Mouse (Mus musculus): ENCODE data around the gene Mcm3ap.
A peak's percentile ranks its signal among the peaks of the same experiment; 100 is the strongest.

Gene Mcm3ap

DNA sequence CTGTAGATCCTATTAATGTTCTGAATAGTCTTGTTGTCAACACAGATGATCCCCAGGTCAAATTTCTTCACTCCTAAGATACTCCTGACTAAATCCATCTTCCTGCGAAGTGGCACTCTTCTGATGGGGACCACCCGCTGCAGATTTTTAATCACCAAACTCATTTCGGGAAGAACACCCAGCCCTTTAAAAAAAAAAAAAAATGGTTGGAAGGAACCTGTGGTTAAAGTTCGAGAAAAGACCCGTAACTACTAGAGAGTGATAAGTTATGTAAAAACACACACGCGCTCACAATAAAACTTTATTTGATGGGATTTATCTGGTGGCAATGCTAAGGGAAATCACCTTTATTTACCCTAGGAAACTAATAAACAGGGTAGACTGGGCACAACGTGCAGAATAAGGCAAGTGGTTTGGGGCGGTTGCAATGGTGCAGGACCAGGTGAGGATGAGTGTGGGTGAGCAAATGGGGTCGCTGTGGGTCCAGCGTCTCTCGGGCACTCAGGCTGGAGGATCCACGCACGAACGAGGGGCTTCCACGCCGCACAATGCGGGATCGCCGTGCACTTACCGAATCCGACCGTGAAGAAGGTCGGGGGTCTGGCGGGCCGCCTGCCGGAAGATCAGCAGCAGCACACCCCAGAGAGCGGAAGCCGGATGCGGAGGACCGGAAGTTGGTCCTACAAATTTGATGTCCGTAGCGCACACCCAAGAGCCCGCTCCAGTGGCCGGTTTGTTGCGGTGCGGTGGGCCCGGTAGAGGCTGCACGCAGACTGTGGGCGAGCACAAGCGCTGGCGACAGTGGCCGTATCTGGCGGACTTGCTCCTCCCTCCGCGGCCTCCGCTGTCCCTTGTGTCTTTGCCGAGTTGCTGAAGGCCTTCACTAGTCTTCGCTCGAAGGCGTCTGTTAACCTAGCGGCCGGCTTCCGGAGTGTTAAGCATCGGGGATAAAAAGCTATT, at the start of gene Mcm3ap, which contains the start of gene Ybey:
Mcm3ap (plus strand) TSS at position 725 of the 960 bp plus-strand sequence.
Ybey (minus strand) TSS at position 912 of the 960 bp plus-strand sequence.
- DNase-seq: peak; percentile 91

DNA sequence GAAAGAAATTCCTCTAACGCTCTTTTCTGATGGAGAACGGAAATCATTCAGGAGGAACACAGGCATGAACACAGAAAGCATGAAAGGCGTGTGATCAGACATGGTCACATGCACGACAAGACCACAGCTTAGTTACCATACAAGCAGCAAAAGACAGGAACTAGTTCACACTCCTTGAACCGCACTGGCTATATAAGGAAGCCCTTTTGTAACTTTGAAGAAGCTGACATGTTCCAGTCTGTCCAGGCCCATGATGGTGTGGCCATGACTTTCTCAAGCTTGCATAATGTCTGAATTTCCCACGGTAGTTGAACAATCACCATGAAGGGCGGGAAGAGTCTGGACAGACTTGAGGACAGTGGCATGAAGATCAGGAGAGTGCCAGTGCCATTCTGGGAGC, 43.1 kb upstream of the Mcm3ap start:
- no peak for DNase-seq

DNA sequence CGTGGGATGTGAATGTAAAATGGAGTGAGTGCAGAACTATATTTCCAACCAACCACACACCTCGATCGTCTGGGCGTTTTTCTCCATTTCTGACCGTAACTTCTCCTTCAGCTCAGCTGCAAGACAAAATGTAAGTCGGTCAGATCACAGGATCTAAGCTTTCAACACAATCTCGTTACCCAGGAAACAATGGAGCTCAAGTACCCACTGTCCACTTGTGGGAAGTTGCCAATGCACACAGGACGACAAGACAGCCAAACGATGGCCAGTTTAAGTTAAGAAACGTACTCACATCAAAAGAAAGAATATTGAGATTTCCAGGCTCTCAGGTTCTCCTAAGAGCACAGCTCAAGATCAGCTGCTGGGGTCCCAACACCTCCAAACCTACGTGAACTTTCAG, 34.8 kb upstream of the Mcm3ap start:
- no peak for DNase-seq

GRCm38 (mm10) chr10:76439107-76439890, 29.4 kb upstream of the Mcm3ap start:
- DNase-seq: no peak

DNA sequence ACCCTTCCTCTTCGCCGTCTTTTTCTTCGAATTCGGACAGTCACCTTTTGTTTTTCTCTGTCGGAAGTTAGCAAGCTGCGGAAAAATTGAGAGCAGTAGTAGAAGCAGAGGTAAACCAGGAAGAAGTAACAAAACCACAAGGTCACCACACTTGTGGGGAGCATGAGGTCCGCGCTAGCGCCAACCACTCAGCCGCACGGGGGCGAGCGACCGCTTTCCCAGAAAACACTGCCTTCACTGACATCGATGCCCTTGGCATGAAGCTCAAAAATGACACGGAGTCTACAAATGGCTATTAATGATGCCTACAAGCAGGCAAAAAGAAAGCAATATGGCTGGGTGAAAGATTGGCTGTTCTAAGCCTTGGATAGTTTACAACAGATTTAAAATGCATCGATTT, 28.4 kb upstream of the Mcm3ap start, which contains the start of gene AC141477.1:
AC141477.1 (minus strand) TSS at position 164 of the 400 bp plus-strand sequence.
- no peak for DNase-seq

DNA sequence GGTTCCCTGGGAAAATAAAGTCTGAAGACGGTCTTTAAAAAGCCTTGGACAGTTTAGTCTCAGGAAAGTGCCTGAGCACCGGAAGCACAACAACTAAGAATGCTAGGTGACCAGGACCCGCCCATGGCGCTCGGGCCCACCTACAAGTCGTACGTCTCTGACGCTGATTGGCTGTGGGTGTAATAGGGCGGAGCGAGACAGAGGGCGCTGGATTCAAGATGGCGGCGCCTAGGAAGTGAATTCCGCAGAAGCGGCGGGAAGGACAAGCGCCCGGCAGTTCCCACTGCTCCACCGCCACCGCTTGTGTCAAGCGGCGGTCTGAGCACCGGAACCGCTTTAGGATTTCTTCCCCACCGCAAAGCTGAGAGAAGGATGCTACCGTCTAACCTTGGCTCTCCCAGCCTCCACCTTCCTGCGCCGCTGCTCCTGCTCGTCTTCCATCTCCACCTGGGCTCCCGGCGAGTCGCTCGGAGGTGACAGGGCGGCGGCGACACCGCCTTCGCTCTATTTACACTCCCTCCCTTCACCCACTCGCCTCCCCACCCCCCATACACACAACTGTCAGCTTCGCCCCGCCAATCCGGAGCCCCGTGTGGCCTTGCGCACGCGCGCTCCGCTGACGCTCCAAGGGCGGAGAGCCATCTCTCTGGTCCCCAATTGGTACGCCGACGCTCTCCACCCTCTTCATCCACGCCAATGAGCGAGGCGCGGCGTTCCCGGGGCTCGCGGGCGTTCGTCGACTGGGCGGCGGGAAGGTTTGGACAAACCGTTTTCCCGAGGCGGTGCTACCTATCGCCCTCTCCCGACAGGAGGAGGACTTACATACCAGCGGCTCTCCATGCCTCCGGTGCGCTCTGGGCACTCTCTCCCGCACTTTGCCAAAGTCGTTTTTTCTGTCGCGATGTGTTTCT, 26.3 kb upstream of the Mcm3ap start, which contains the start of gene Pcnt:
Pcnt (minus strand) TSS at position 609 of the 911 bp plus-strand sequence.
- DNase-seq: peak; percentile 97

DNA sequence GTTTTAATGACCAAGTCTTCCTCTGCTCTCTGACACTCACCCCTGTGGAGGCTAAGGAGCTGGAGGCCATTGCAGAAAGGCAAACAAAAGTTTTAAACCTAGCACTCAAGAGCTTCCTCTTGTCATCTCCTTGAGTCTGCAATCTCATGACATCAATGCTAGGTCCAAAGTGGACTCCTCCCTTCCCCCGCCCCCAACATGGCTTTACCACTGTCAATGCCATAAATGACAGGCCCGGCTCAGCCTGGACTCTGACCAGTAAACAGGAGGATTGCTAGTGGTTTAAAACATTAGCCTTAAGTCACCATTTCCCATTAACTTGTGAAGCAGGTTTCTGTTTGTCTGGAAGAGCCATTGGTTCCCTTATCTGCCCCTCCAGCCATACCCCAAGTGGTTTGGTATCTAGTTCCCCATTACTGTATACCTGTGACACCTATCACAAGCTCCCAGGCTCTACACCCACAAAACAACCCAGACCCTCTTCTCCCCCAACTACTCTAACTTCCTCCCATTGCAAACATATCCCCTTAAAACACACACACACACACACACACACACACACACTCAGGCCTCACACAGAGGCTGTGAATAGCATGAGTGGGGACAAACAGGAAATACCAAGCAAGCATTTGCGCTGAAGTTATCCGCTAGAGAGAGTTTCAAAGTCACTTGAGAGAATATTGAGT, 22.6 kb upstream of the Mcm3ap start:
- DNase-seq: peak; percentile 11

- no peak for DNase-seq
These were observed 21.1 kb upstream of the Mcm3ap start for GRCm38 (mm10) chr10:76447406-76448229.

GRCm38 (mm10) chr10:76448851-76449250, 19.9 kb upstream of the Mcm3ap start, which contains the start of gene 2610028H24Rik:
2610028H24Rik (plus strand) TSS chr10:76449081.
- DNase-seq: no peak

DNA sequence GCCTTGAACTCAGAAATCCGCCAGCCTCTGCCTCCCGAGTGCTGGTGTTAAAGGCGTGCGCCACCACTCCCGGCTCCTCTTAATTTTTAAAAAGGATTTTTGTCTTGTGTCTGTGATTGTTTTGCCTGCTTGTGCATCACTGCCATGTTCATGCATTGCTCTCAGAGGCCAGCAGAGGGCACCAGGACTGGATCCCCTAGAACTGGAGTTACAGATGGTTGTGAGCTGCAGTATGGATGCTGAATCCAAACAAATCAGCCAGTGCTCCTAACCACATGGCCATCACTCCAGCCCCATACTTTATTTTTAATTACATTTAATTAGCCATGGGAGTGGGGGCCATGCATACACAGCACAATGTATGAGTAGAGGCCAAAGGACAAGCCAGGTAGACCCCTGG, 13.4 kb upstream of the Mcm3ap start:
- DNase-seq: peak; percentile 64

DNA sequence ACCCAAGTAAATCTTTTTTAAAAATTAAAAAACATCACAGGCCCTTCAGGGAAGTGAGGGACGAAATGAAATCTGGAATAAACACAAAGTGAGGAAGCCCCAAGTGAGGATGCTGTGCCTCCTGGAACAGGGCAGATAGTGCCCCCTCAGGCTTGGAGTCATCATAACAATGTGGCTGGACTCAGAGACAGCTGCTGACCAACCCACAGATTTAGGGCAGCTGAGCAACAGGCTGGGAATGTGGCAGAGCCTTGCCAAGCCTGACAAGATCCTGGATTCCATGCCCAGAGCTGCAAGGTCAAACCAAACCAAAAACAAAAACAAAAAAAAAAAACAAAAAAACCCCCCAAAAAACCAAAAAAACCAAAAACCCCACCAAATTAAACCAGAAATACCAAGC, 7.5 kb upstream of the Mcm3ap start:
- no peak for DNase-seq

- DNase-seq: no peak
These were observed 6.4 kb upstream of the Mcm3ap start for GRCm38 (mm10) chr10:76462312-76462711.

DNA sequence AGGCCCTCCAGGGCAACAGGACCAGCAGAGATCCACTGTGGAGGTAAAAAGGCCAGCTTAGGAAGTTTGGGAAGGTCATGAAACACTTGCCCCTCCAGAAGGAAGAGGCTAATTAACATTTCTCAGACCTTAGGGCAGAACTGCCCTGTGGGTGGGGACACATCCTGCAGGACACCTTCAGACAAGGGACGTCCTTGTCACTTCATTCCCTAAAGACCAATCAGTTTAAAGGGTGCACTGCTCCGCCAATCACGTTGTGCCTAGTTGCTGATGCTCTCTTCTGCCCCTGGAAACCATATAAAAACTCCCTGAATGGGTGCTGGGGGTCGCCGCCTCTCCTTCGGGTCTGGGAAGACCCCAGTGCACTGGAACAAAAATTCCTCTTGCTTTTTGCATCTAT, 6.0 kb upstream of the Mcm3ap start:
- DNase-seq: no peak

- no peak for DNase-seq
These were observed 5.0 kb downstream of the Mcm3ap start for GRCm38 (mm10) chr10:76473759-76474158.

- DNase-seq: no peak
These were observed 12.1 kb downstream of the Mcm3ap start for GRCm38 (mm10) chr10:76480851-76481250.

DNA sequence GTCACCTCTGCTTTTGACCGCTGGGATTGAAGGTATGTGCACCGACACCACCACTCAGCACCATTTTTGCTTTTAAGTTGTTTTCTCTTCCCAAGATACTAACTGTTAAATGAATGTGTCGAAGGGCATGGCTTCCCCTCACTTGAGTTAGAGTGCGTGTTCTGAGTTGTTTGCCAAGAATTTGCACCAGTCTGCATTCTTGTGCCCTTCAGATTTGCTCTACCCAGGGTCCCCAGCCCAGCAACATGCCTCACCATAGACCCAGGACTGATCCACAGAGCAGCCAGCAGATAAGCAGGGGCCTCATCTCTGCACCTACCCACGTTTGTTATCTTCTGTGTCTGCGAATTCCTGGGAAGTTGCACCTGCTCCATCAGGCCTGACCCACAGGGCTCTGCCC, 12.8 kb downstream of the Mcm3ap start:
- DNase-seq: no peak

DNA sequence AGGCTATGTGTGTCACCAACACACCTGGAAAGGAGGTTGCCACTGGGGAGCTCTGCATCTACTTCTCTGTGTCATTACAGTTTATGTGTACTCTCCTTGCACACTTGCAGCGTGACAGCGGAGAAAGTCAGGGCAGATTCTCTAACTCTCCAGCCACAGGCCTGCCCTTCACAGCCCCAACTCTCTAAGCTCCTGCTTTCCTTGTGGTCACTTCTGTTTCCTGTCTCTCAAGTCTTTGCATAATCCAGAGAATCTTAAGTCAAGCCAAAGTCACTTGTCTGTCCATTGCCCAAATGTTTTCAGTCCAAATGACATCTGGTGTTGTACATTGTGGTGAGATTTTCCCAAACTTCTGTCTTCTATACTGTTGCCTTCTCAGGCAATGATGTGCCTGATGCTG, 17.6 kb downstream of the Mcm3ap start:
- DNase-seq: no peak

DNA sequence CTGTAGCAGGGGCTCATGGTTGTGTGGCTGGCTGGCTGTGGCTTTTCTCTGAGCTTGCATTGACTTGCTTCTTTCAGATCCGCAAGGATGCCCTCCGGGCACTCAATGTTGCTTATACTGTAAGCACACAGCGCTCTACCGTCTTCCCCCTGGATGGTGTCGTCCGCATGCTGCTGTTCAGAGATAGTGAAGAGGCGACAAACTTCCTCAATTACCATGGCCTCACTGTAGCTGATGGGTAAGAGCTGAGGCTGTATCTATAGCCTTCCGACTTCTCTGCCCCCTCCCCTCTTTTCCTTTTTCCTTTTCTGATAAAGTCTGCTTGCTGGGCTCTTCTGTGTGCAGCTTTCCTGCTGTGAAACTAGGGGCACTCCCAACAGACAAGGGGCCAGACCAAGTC, 19.5 kb downstream of the Mcm3ap start:
- DNase-seq: no peak

DNA sequence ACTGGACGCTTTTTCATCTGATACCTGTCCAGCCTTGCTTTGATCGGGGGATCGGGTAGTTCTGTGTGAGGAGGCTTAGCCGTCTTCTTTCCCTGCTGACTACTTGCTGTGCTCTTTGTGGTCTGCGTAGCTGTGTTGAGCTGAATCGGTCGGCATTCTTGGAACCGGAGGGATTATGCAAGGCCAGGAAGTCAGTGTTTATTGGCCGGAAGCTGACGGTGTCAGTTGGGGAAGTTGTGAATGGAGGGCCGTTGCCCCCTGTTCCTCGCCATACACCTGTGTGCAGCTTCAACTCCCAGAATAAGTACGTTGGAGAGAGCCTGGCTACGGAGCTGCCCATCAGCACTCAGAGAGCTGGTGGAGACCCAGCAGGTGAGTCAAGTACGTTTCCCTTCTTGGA, 20.5 kb downstream of the Mcm3ap start:
- DNase-seq: no peak

DNA sequence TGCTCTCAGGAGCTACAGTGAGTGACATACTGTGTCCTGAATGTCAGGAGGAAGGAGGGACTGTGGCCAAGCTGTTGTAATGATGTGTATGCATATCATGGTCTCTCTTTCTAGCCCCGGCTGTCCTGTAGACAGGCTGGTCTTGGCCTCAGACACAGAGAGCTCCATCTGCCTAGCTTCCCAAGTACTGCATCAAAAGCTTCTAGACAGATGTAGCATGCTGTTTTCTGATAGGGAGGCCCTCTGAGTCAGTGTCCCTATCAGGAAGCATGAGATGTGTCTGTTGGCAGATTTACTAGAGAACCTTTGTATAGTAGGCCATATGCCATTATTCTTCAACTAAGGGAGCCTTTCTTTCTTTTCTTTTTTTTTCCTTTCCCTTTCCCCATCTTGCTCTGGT, 24.8 kb downstream of the Mcm3ap start:
- no peak for DNase-seq

DNA sequence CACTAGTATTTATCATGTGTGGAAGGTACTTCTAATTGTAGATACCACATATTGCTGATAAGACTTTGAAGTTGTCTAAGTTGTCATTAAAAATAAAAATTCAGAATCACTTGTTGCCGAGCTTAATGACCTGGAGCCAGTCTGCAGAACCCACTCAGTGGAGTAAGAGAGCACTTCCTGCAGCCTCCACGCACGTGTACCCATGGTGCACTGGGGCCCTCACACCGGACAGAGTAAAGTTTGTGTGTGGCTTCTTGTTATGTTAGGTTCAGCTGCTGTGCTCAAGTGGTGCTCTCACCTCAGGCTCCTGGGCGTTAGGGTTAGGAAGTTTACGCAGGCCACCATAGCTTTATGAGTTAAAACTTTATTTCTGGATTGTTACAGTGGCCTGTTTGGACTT, 26.8 kb downstream of the Mcm3ap start:
- DNase-seq: no peak

Measured in kidney, adult 18-20 months (tissue).